Mouse (Mus musculus) thymus, postnatal 36 days (tissue): Measurements from ENCODE around the gene Mcu.

Source experiments
- DNase-seq, 2 experiments: peaks; one replicate each; pipeline ENCODE4 v3.0.0; 2022; ENCODE audit warnings: mixed read lengths in 2 of 2

Gene Mcu

GRCm38 (mm10) chr10:59484318-59484717 is 132.2 kb downstream of the Mcu start:
- DNase-seq: no peak

GRCm38 (mm10) chr10:59481381-59481780 is 135.1 kb downstream of the Mcu start:
- no peak for DNase-seq

DNA sequence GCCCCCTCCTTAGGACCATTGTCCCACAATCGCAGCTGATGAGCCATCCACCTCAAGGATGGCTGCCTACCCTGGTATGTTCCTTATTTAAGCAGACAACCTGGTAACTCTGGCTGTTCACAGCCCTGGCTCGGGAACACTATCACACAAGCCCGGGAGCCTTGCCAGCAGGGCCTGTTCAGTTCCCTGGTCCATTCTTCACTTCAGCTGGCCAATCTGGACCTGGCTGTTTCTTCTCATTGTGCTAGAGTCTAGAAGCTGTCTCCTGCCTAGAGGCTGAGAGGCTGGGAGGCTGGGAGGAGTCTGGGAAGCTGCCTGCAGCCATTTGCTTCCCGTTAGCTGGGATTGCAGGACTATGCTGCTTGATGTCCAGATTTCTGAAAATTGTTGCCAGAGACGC is 146.0 kb downstream of the Mcu start:
- no peak for DNase-seq

DNA sequence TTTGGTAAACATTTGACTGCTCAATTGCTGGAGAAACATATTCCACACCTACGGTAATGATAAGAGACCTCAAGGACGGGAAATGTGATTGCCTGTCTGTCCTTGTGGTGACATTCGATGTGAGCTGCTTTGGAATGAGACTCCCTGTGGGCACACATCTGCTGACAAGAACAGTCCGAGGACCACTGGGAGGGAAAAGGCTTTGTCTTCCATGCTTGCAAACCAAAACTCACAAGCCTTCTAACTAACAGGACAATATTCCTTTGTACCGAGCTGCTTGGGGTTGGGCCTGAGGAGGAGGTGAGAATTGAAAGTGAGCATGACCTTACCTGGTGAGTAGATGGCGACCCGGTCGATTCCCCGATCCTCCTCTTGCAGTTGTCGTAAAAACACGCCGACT is 149.2 kb downstream of the Mcu start:
- DNase-seq: no peak

DNA sequence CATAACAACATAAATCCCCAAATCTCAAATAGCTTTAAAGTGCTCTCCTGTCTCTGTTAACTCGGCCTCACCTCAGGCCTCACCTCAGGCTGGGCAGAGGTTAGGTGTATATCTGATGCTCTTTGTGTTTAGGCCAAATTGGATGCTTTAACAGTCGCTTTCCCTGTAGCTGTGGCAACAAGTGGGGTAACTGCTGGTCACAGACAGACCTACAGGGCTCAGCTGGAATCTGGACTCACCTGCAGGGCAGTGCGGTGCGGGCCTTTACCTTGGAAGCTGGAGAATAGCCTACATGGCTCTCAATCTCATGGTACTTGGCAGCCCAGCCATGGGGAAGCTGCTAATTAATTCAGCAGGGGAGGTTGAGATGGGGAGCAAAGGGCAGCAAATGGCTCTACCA is 149.9 kb downstream of the Mcu start:
- no peak for DNase-seq

- no peak for DNase-seq
These were observed 150.9 kb downstream of the Mcu start for GRCm38 (mm10) chr10:59465546-59465945.

GRCm38 (mm10) chr10:59462307-59462706 is 154.2 kb downstream of the Mcu start:
- DNase-seq: no peak

DNA sequence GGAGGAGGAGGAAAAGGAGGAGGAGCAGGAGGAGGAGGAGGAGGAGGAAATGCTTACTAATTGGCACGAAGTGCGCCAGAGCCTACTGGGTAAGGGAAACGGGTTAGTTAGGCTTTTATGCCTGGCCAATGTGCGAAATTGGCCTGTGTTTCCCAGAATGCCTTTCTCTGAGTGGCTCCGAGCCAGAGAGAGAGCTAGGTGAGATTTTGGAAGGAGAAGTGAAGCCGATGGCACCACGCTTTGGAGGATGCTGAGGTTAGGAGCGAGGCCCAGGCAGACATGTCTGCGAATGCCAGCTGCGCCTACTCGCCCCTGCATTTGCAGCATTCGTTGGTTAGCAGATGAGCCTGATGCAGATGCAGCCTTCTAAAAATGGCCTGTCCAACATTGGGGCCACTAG is 156.7 kb downstream of the Mcu start:
- no peak for DNase-seq

DNA sequence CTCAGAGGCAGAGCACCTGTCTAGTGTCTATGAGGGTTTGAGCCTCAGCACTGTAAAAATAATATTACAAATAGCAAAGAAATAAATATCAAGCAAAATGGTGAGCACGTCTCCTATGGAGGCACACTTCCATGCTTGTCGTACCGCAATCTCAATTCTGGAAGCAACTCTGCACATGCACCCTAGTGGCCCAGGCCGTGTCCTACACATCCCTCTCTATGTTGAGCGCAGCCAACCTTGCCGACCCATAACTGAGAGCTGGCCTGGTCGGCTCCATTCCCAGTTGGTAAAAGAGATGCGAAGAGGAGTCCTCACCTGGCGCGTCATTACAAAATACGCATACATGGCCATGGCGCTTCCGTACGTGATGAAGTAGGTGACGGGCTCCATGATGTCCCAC is 161.9 kb downstream of the Mcu start:
- DNase-seq: no peak

DNA sequence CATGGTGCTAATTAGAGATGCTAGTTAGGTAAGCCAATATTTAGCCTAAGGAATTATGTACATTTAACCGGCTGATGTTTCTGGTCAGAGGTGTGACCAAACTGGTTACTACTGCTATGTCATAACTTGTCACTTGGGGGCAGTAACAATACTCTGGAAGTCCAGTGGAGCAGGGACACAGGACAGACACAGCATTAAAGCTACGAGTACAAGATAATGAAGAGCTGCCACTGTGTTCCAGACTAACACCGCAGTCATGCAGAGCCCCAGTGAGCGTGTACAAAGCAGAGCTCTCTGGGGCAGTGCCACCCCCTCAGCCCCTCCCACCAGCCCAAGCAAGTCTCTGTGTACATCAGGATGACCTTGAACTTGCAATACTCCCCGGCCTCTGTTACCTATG is 164.7 kb downstream of the Mcu start:
- DNase-seq: no peak

GRCm38 (mm10) chr10:59447546-59447945 is 168.9 kb downstream of the Mcu start:
- DNase-seq: no peak

DNA sequence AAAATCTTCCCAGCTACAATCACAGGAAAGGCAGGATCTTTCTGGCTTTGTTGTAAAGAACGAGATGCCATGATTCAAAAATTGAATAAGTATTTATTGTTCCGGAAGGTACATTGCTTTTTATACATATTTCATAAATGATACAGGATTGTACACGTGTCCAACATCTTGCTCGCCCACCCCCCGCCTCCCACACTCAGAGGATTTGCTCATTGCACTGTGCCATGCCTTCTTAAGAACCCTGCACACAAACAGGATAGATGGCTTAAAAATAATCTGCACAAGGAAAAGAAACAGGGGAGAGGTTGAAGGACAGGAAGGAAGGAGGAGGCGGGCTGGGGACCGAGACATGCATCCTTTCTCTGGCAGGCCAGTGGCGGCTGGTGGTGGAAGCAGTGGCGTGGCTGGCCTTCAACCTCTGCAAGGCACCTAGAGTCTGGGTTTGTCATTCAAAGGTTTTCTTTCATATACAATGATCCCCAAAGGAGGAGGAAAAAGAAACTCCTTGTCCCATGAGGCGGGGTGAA is 169.5 kb downstream of the Mcu start:
- DNase-seq: no peak

DNA sequence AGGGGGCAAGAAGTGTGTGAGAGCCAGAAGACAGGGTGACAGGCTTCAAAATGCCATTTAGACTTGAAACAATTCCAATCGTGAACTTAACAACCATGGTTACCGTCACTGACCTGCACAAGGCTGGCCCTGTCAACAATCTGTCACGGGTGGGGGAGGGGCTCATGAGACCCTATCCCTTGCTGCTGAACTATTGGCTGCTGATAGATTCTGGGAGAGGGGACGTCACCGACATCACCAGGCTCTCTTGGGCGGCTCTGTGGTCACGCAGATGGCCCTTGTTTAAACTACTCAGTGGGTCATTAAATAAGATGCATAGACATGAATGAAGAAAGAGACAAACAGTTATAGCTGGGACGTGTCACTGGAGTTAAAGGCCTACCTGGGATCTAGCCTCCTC is 171.9 kb downstream of the Mcu start:
- no peak for DNase-seq

DNA sequence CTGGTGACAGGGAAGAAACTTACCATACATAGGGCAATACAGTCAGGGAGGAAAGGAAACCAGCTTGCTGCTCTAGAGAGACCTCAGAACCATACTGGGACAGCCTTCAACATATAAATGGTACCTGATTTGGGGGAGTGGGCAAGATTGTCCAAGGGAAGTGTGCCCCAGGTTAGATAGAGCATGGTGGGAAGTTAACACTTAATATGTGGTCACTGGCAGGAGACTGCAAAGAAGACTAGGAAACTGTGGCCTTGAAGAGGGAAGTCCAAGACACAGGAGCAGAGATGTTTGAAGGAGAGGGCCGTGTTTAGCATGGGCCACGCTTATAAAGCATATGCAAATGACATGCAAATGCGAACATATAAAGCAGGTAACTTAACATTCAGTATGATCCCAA is 172.4 kb downstream of the Mcu start:
- DNase-seq: no peak

DNA sequence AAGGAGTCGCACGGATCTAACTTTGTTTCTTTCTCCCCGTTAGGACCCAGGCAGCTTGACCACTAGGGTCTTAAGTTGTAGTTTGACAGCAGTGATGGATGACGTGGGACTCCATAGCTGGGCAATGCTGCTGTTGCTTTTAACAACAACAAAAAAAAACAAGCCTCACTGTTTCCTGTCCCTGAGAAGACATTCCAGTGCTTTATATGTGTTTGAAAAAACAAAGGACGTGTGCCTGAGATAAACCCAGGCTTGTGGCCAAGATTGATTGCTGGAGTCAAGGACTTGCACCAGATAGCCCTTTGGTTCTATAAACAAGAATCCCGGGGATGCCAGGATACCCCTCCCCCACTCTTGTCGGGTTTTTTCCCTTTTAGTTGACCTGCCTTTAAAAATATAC is 173.3 kb downstream of the Mcu start:
- no peak for DNase-seq

DNA sequence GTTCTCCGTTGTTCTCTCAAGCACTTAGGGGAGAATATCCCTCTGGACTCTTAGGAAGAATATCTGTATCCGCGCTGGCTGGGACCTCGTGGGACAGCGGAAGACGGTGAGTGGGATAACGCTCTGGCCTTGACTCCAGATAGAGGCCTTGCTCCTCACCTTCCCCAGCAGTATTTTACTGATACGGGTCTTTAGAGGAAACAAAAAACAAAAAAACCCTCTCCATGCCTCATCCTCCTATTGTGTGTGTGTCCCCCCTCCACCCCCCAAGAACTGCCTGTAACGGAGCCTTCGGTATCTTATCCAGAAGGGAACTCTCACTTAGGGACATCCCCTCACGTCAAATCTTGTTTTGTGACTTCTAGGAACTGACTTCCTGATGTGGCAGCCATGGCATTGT is 174.8 kb downstream of the Mcu start, which contains the start of gene Oit3:
Oit3 (minus strand) TSS at position 44 of the 400 bp plus-strand sequence.
- DNase-seq: no peak

GRCm38 (mm10) chr10:59440177-59440576 is 176.3 kb downstream of the Mcu start:
- DNase-seq: no peak

DNA sequence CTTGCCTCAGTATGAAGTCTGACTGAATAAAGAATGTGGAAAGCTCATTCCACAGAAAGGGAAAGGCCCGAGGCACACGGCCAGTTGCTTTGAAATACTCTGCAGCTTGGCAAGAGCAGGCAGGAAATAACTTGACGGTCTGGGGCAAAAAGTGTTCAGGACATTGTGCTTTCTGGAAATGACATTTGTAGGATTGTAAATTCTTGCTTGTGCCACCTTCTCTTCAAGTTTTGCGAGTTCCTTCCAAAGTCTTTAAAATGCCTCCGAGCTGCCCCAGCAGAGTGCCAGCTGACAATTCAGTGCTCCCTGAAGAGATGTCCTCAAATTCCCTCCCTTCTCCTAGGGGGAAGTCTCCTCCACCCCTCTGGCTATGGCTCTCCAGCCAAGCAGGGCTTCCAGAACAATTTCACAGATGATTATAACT is 177.0 kb downstream of the Mcu start:
- DNase-seq: no peak

- no peak for DNase-seq
These were observed 177.8 kb downstream of the Mcu start for GRCm38 (mm10) chr10:59438651-59439050.

GRCm38 (mm10) chr10:59435746-59436145 is 180.7 kb downstream of the Mcu start:
- DNase-seq: no peak

GRCm38 (mm10) chr10:59430701-59431218 is 185.7 kb downstream of the Mcu start:
- no peak for DNase-seq

DNA sequence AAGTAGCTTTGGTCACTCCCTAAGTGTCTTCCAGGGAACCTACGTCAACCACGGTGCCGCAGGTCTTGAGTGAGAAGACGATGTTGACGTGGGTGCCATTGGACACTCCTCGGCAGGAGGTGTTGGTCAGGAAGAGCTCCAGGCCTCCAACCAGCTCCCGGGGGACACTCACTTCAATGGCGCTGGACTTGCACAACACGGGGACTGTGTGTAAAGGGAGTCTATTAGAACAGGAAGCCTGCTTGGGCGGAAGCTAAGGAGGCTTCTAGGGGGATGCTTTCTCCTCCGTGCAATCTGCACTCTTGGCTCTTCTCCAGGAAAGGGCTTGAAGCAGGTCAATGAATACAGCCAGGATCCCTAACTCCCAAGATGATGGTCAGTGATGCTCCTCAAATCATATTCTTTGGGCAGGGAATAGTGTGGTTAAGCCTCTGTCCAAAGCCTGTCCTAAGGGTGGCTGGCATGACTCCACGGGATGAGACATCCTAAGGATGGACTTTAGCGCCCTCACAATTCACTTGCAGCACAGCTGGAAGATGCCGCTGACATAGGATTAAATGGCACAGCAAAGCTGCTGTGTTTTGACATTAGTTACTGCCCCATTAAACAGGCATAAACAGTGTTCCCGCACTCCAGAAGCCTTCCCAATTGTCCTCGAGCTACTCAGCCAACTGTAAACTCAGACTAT is 186.9 kb downstream of the Mcu start:
- DNase-seq: no peak

GRCm38 (mm10) chr10:59426371-59426770 is 190.1 kb downstream of the Mcu start:
- DNase-seq: no peak

DNA sequence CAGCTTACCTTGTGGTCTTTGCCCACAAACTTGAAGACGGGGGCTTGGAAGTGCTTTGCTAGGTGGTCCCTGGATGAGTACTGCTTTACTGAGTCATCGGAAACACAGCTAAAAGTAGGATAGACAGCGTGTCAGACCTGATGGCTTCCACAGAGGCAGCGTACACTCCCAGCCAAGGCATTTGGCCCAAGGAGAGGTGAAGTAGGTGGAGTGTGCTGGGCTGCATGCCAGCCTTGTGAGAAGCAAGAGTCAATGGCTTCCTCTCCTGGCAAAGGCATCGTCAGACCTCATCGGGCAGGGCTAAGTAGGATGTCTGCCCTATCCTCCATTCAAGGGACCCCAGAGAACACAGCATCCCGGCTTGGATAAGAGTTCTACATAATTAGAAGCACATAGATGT is 191.1 kb downstream of the Mcu start:
- DNase-seq: no peak

- no peak for DNase-seq
These were observed 192.0 kb downstream of the Mcu start for GRCm38 (mm10) chr10:59424453-59424852.
